Mouse (Mus musculus) intestine, embryonic 15.5 days (tissue): ENCODE results near the gene Ddhd1. TPM values are rescaled to one million over a fixed set of nuclear protein-coding genes. Genes with fewer than 3 reads are reported as not detected.
A peak's percentile ranks its signal among the peaks of the same experiment; 100 is the strongest.

Experiments used
- ATAC-seq: fragments of 200-750 bp; cut with Nextera tagmentation; 2 replicates; pipeline ENCODE4 v1.8.0; 2017; ENCODE audit warnings: moderate TSS enrichment, moderate library complexity
- H3K27ac ChIP-seq: fragments of 300-500 bp; sonication (generic); 2 replicates; pipeline ENCODE4 v1.5.1; 2015; ENCODE audit warnings: mild to moderate bottlenecking, inconsistent platforms
- H3K27me3 ChIP-seq: fragments of 300-500 bp; sonication (generic); replicated peaks from 2 replicates; pipeline ENCODE4 v1.6.1; 2015; ENCODE audit warnings: inconsistent platforms
- H3K36me3 ChIP-seq: fragments of 300-500 bp; sonication (generic); 2 replicates; pipeline ENCODE4 v1.6.1; 2015; ENCODE audit warnings: inconsistent platforms
- H3K4me1 ChIP-seq: fragments of 300-500 bp; sonication (generic); replicated peaks from 2 replicates; pipeline ENCODE4 v1.6.1; 2015; ENCODE audit warnings: inconsistent platforms
- H3K4me2 ChIP-seq: fragments of 300-500 bp; sonication (generic); replicated peaks from 2 replicates; pipeline ENCODE4 v1.6.1; 2015; ENCODE audit warnings: mild to moderate bottlenecking, inconsistent platforms
- H3K4me3 ChIP-seq: fragments of 300-500 bp; sonication (generic); replicated peaks from 2 replicates; pipeline ENCODE4 v1.5.1; 2015; ENCODE audit warnings: inconsistent platforms
- H3K9ac ChIP-seq: fragments of 300-500 bp; sonication (generic); 2 replicates; pipeline ENCODE4 v1.6.1; 2015; ENCODE audit warnings: inconsistent platforms
- H3K9me3 ChIP-seq: fragments of 300-500 bp; sonication (generic); 2 replicates; pipeline ENCODE4 v1.6.1; 2016; ENCODE audit warnings: inconsistent platforms
- WGBS: fragments of 180-500 bp; shearing (Covaris S2); methylation state at CpG from one replicate; pipeline ENCODE4 v1.1.7; 2015; 5-methylcytosine and 5-hydroxymethylcytosine counted together
- polyA plus RNA-seq: library from polyadenylated mRNA; unstranded; fragments of >200 nt; fragmentation: Nextera tagmentation; extraction: Ambion mirVana; gene quantifications from 2 replicates; pipeline ENCODE4 v1.2.1, GENCODE M21; 2015

The Ddhd1 gene
- polyA plus RNA-seq, 1 experiment from 2014 or later: 6.7 TPM

- peaks cover 12% of the 10 kb centered on the region for H3K4me1 ChIP-seq
- ATAC-seq: no peak
- H3K36me3 ChIP-seq: no peaks in the 10 kb centered on the region
- no peak overlapping the region for H3K4me3 ChIP-seq
- no peak overlapping the region for H3K4me2 ChIP-seq
- H3K9me3 ChIP-seq: no peaks in the 10 kb centered on the region
- H3K27ac ChIP-seq: no peak overlapping the region
- 79% methylated on average over 6 of the region's 6 CpGs for WGBS
- no peak overlapping the region for H3K9ac ChIP-seq
- no peaks in the 10 kb centered on the region for H3K27me3 ChIP-seq
These were observed 96.3 kb downstream of the Ddhd1 start for GRCm38 (mm10) chr14:45561681-45562080.

DNA sequence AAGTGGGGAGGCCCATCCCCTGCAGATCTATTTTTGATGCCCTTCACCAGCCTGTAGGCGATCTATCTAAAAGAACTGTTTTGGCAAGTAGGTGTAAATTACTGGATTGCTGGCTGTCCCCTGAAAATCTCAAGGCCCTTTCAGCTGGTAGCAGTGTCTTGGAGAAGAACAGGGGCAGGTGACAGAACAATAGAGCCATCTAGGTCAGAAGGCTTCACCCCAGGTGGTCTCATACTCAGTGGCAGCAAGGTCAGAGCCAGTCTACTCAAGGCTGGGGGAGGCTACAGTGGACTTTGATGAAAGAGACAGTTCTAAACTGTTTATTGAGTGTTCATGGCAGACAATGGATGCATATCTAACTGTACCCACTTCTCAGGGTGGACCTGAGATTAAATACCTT lies 98.9 kb downstream of the Ddhd1 start:
- no peak overlapping the region for H3K9ac ChIP-seq
- no peak overlapping the region for H3K4me3 ChIP-seq
- no peaks in the 10 kb centered on the region for H3K36me3 ChIP-seq
- 91% methylated on average over 1 of the region's 1 CpGs for WGBS
- H3K27ac ChIP-seq: no peak overlapping the region
- H3K4me2 ChIP-seq: no peak overlapping the region
- no peaks in the 10 kb centered on the region for H3K4me1 ChIP-seq
- no peak for ATAC-seq
- H3K27me3 ChIP-seq: no peaks in the 10 kb centered on the region
- H3K9me3 ChIP-seq: no peaks in the 10 kb centered on the region

DNA sequence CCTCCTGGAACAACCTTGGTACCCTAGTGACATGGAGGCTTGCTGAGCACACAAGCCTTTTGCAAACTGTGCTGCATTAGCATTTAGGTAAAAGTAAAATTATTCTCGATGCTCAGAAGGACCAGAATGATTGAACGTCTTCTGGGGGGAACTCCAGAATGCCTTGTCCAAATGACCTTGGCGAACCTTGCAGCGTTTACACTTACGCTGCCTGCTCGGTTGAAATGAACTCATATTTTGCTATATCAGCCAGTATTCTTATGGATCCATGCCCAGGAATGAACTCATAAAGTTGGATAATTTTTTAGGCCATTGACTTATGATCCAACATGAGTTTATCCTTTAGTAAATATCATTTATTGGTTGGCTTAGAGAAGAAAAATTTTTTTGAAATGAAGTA lies 103.6 kb downstream of the Ddhd1 start:
- WGBS: 64% methylated on average over 6 of the region's 6 CpGs
- no peak overlapping the region for H3K27ac ChIP-seq
- H3K4me2 ChIP-seq: no peak overlapping the region
- H3K36me3 ChIP-seq: no peaks in the 10 kb centered on the region
- no peak overlapping the region for H3K4me3 ChIP-seq
- H3K9ac ChIP-seq: no peak overlapping the region
- ATAC-seq: no peak
- H3K4me1 ChIP-seq: no peaks in the 10 kb centered on the region
- H3K27me3 ChIP-seq: no peaks in the 10 kb centered on the region
- no peaks in the 10 kb centered on the region for H3K9me3 ChIP-seq

DNA sequence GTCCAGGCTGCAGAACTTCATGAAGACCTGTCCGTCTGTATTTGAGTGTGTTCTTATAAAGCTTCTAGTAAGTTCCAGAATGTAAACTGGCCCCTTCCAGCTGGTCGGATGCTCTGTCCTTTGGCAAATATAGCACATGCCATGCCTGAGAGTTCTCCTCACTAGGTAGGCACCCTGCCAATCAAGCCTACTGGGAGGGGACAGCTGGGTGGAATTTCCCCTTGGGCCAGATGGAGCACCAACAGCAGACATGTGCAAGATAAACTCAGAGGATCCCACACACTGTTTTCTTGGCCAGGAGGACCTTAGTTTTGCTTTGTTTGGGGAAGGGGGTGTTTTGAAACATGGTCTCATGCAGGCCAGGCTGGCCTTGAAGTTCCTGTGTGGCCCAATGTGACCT lies 104.1 kb downstream of the Ddhd1 start:
- Histone ChIP-seq H3K9ac (no peak overlapping the region), H3K4me2 (no peak overlapping the region), H3K27ac (no peak overlapping the region), H3K9me3 (no peaks in the 10 kb centered on the region), H3K27me3 (no peaks in the 10 kb centered on the region), H3K4me1 (no peaks in the 10 kb centered on the region), H3K36me3 (no peaks in the 10 kb centered on the region), H3K4me3 (no peak overlapping the region)
- WGBS: 57% methylated on average over 2 of the region's 2 CpGs
- ATAC-seq: no peak

GRCm38 (mm10) chr14:45552431-45552830 lies 105.5 kb downstream of the Ddhd1 start:
- ATAC-seq: no peak
- no peak overlapping the region for H3K4me2 ChIP-seq
- H3K9ac ChIP-seq: no peak overlapping the region
- H3K9me3 ChIP-seq: no peaks in the 10 kb centered on the region
- no peaks in the 10 kb centered on the region for H3K27me3 ChIP-seq
- no peaks in the 10 kb centered on the region for H3K36me3 ChIP-seq
- no peaks in the 10 kb centered on the region for H3K4me1 ChIP-seq
- no peak overlapping the region for H3K4me3 ChIP-seq
- no peak overlapping the region for H3K27ac ChIP-seq
- WGBS: 79% methylated on average over 4 of the region's 4 CpGs

GRCm38 (mm10) chr14:45551121-45551768 lies 106.7 kb downstream of the Ddhd1 start:
- ATAC-seq: no peak
- Histone ChIP-seq H3K9me3 (no peaks in the 10 kb centered on the region), H3K4me2 (no peak overlapping the region), H3K27me3 (no peaks in the 10 kb centered on the region), H3K36me3 (no peaks in the 10 kb centered on the region), H3K4me3 (no peak overlapping the region), H3K27ac (no peak overlapping the region), H3K4me1 (no peaks in the 10 kb centered on the region), H3K9ac (no peak overlapping the region)
- 55% methylated on average over 17 of the region's 17 CpGs for WGBS

- no peak overlapping the region for H3K4me3 ChIP-seq
- no peaks in the 10 kb centered on the region for H3K4me1 ChIP-seq
- H3K4me2 ChIP-seq: no peak overlapping the region
- H3K9ac ChIP-seq: no peak overlapping the region
- no peak for ATAC-seq
- WGBS: 69% methylated on average over 13 of the region's 13 CpGs
- no peaks in the 10 kb centered on the region for H3K9me3 ChIP-seq
- no peaks in the 10 kb centered on the region for H3K36me3 ChIP-seq
- H3K27ac ChIP-seq: no peak overlapping the region
- H3K27me3 ChIP-seq: no peaks in the 10 kb centered on the region
These were observed 107.8 kb downstream of the Ddhd1 start for GRCm38 (mm10) chr14:45550010-45550647.

DNA sequence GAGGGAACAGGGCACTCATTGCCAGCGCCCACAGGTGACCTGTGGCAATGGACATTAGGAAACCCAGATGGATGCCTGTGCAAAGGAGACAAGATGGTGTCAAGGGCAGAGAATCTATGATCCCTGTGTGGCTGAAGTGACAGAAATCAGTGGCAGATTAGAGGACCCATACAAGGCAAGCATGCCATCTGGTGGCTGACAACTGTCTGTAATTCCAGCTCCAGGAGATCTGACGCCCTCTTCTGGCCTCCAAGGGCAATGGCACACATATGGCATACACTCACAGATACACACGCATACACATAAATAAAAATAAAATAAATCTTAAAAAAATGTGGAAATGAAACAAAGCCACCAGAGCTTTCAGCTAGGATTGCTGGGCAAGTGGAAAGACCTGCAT lies 109.8 kb downstream of the Ddhd1 start:
- Histone ChIP-seq H3K36me3 (no peaks in the 10 kb centered on the region), H3K4me2 (no peak overlapping the region), H3K4me1 (no peaks in the 10 kb centered on the region), H3K9ac (no peak overlapping the region), H3K27me3 (no peaks in the 10 kb centered on the region), H3K27ac (no peak overlapping the region), H3K4me3 (no peak overlapping the region), H3K9me3 (no peaks in the 10 kb centered on the region)
- no peak for ATAC-seq
- WGBS: 74% methylated on average over 3 of the region's 3 CpGs

GRCm38 (mm10) chr14:45544905-45545304 lies 113.0 kb downstream of the Ddhd1 start:
- no peak for ATAC-seq
- no peak overlapping the region for H3K4me3 ChIP-seq
- no peaks in the 10 kb centered on the region for H3K27me3 ChIP-seq
- H3K27ac ChIP-seq: no peak overlapping the region
- no peaks in the 10 kb centered on the region for H3K9me3 ChIP-seq
- H3K4me2 ChIP-seq: no peak overlapping the region
- 83% methylated on average over 7 of the region's 7 CpGs for WGBS
- H3K4me1 ChIP-seq: no peaks in the 10 kb centered on the region
- no peaks in the 10 kb centered on the region for H3K36me3 ChIP-seq
- H3K9ac ChIP-seq: no peak overlapping the region

GRCm38 (mm10) chr14:45544026-45544425 lies 113.9 kb downstream of the Ddhd1 start:
- 78% methylated on average over 5 of the region's 6 CpGs for WGBS
- Histone ChIP-seq H3K4me2 (no peak overlapping the region), H3K27ac (no peak overlapping the region), H3K4me1 (peaks cover 3% of the 10 kb centered on the region; the same call in 1 of the 2 replicates), H3K27me3 (no peaks in the 10 kb centered on the region), H3K9me3 (no peaks in the 10 kb centered on the region), H3K4me3 (no peak overlapping the region), H3K36me3 (no peaks in the 10 kb centered on the region), H3K9ac (no peak overlapping the region)
- ATAC-seq: no peak

GRCm38 (mm10) chr14:45539659-45540468 lies 118.1 kb downstream of the Ddhd1 start:
- Histone ChIP-seq H3K9ac (no peak overlapping the region), H3K27ac (0 out of 2 replicates have a peak overlapping the region, but pooled peaks have one; percentile 27), H3K4me1 (peaks cover 3% of the 10 kb centered on the region; the same call in 1 of the 2 replicates), H3K27me3 (no peaks in the 10 kb centered on the region), H3K9me3 (no peaks in the 10 kb centered on the region), H3K36me3 (no peaks in the 10 kb centered on the region), H3K4me2 (no peak overlapping the region), H3K4me3 (no peak overlapping the region)
- ATAC-seq: peak; percentile 65
- WGBS: 35% methylated on average over 12 of the region's 12 CpGs
